Mouse (Mus musculus) CH12.LX (cell line): ENCODE results near the gene Olfr681. TPM values are rescaled to one million over a fixed set of nuclear protein-coding genes. Genes with fewer than 3 reads are reported as not detected.

ENCODE experiments used
- DNase-seq: peaks from one replicate; pipeline ENCODE4 v3.0.0-alpha.2; 2013; ENCODE audit errors: extremely low read depth
- H3K27ac ChIP-seq: 2 replicates; pipeline ENCODE4 v1.5.1; 2012; ENCODE audit warnings: low read depth, mild to moderate bottlenecking, control low read depth, moderate library complexity; ENCODE audit not compliant: insufficient read depth
- H3K27me3 ChIP-seq: replicated peaks from 2 replicates; pipeline ENCODE3; 2012; ENCODE audit warnings: inconsistent platforms
- H3K36me3 ChIP-seq, 2 experiments: replicated peaks in 1 of 2; 2 replicates each; pipeline versions ENCODE3 to v1.6.1; 2012; ENCODE audit warnings: inconsistent platforms in 1 of 2, low read length in 1 of 2, mild to moderate bottlenecking in 1 of 2, mixed read lengths in 1 of 2, moderate library complexity in 1 of 2; ENCODE audit not compliant: control insufficient read depth in 1 of 2, insufficient read depth in 1 of 2
- H3K4me1 ChIP-seq, 2 experiments: 2 replicates each; pipeline ENCODE4 v1.6.1; 2012; ENCODE audit warnings: inconsistent platforms in 1 of 2, moderate library complexity in 1 of 2; ENCODE audit not compliant: insufficient read depth in 2 of 2, control insufficient read depth in 1 of 2
- H3K4me2 ChIP-seq: 2 replicates; pipeline ENCODE4 v1.6.1; 2012; ENCODE audit warnings: low read depth, mild to moderate bottlenecking, control low read depth; ENCODE audit not compliant: poor library complexity, insufficient read depth, severe bottlenecking
- H3K4me3 ChIP-seq, 3 experiments: fragments of 150-350 bp in 1 of 3; sonication (generic) in 1 of 3; replicated peaks in 1 of 3; 2 replicates each; pipeline versions ENCODE3 to v1.5.1; 2011 to 2012; ENCODE audit warnings: low read depth in 2 of 3, low read length in 2 of 3, mild to moderate bottlenecking in 2 of 3, moderate library complexity in 2 of 3, control low read depth in 1 of 3, improper control_type of control experiment in 1 of 3, inconsistent platforms in 1 of 3, mixed read lengths in 1 of 3; ENCODE audit not compliant: poor library complexity in 1 of 3
- H3K79me2 ChIP-seq: replicated peaks from 2 replicates; pipeline ENCODE4 v1.6.1; 2012; ENCODE audit warnings: mild to moderate bottlenecking, moderate library complexity; ENCODE audit not compliant: control insufficient read depth, poor library complexity, insufficient read depth, severe bottlenecking; ENCODE audit errors: extremely low read depth
- H3K9ac ChIP-seq: 2 replicates; pipeline ENCODE4 v1.6.1; 2012; ENCODE audit warnings: low read depth, mild to moderate bottlenecking, control low read depth, moderate library complexity; ENCODE audit not compliant: insufficient read depth
- H3K9me3 ChIP-seq: replicated peaks from 2 replicates; pipeline ENCODE3; 2012; ENCODE audit warnings: low read length, inconsistent platforms, mixed read lengths
- CHD1 ChIP-seq: IDR thresholded peaks from 2 replicates; pipeline ENCODE4 v1.6.1; 2012; ENCODE audit warnings: low read depth, low read length, improper control_type of control experiment, inconsistent platforms
- CTCF ChIP-seq, 2 experiments: IDR thresholded peaks in 1 of 2; conservative IDR thresholded peaks in 1 of 2; 2 replicates each; pipeline ENCODE4 v1.5.1; 2011 to 2012; ENCODE audit warnings: low read depth in 2 of 2, low read length in 2 of 2, improper control_type of control experiment in 1 of 2, inconsistent platforms in 1 of 2, mild to moderate bottlenecking in 1 of 2, moderate library complexity in 1 of 2
- IRF4 ChIP-seq: IDR thresholded peaks from 2 replicates; pipeline ENCODE4 v1.6.1; 2014; ENCODE audit warnings: low read depth, mild to moderate bottlenecking, inconsistent platforms, low read length, improper control_type of control experiment
- JUN ChIP-seq: IDR thresholded peaks from 2 replicates; pipeline ENCODE4 v1.6.1; 2011; ENCODE audit warnings: low read depth, mild to moderate bottlenecking, low read length, improper control_type of control experiment, moderate library complexity; ENCODE audit not compliant: insufficient read depth
- MAFK ChIP-seq: IDR thresholded peaks from 2 replicates; pipeline ENCODE4 v1.6.1; 2011; ENCODE audit warnings: low read length, improper control_type of control experiment; ENCODE audit not compliant: insufficient replicate concordance
- MAZ ChIP-seq: IDR thresholded peaks from 2 replicates; pipeline ENCODE4 v1.6.1; 2012; ENCODE audit warnings: low read depth, mild to moderate bottlenecking, inconsistent platforms, low read length, improper control_type of control experiment, moderate library complexity
- MYC ChIP-seq: IDR thresholded peaks from 2 replicates; pipeline ENCODE4 v1.6.1; 2011; ENCODE audit warnings: low read depth, mild to moderate bottlenecking, improper control_type of control experiment, low read length
- NRF1 ChIP-seq: IDR thresholded peaks from 2 replicates; pipeline ENCODE4 v1.6.1; 2014; ENCODE audit warnings: low read depth, mild to moderate bottlenecking, inconsistent platforms, low read length, improper control_type of control experiment, moderate library complexity
- PAX5 ChIP-seq: IDR thresholded peaks from 2 replicates; pipeline ENCODE4 v1.6.1; 2012; ENCODE audit warnings: low read length, inconsistent platforms, mixed read lengths
- POLR2A ChIP-seq: IDR thresholded peaks from 2 replicates; pipeline ENCODE4 v1.6.1; 2011; ENCODE audit warnings: low read depth, mild to moderate bottlenecking, improper control_type of control experiment, low read length
- RAD21 ChIP-seq: IDR thresholded peaks from 2 replicates; pipeline ENCODE4 v1.6.1; 2011; ENCODE audit warnings: low read depth, mild to moderate bottlenecking, low read length, improper control_type of control experiment, moderate library complexity
- SMC3 ChIP-seq: IDR thresholded peaks from 2 replicates; pipeline ENCODE4 v1.6.1; 2011; ENCODE audit warnings: low read depth, low read length, improper control_type of control experiment
- TBP ChIP-seq: conservative IDR thresholded peaks from 2 replicates; pipeline ENCODE4 v1.6.1; 2011; ENCODE audit warnings: low read depth, low read length, improper control_type of control experiment
- USF1 ChIP-seq: IDR thresholded peaks from 2 replicates; pipeline ENCODE4 v1.6.1; 2014; ENCODE audit warnings: low read depth, mild to moderate bottlenecking, inconsistent platforms, low read length, improper control_type of control experiment
- ZKSCAN1 ChIP-seq: IDR thresholded peaks from 2 replicates; pipeline ENCODE4 v1.6.1; 2012; ENCODE audit warnings: low read depth, inconsistent platforms, low read length, improper control_type of control experiment, borderline replicate concordance
- dilution Hi-C: fragments of 300-500 bp; cut with MboI; formaldehyde crosslinking; loops from 2 replicates; pipeline ENCODE4 v1.14.3; 2020; ENCODE audit warnings: low sequenced_read_pairs; ENCODE audit not compliant: extremely low pct_unique_long_range_greater_than_20kb, extremely low pct_ligation_motif_present
- in situ Hi-C: fragments of 300-500 bp; cut with MboI; formaldehyde crosslinking; loops from 3 replicates; pipeline ENCODE4 v1.14.3; 2019; ENCODE audit warnings: low sequenced_read_pairs, low pct_ligation_motif_present, low pct_unique_long_range_greater_than_20kb, mixed read lengths
- polyA plus RNA-seq: library from polyadenylated mRNA; unstranded; fragments of >175 nt; gene quantifications from 2 replicates; pipeline ENCODE4 v1.2.1, GENCODE M21; 2012; ENCODE audit warnings: low read depth; ENCODE audit not compliant: insufficient read length
- total RNA-seq, 2 experiments: library from RNA; depleted of rRNA; stranded (reverse); fragments of 300-350 nt in 1 of 2; fragments of >200 nt in 1 of 2; gene quantifications; 2 replicates each; pipeline ENCODE4 v1.2.3; 2012 to 2014

Olfr681 gene
- total and polyA plus RNA-seq, 3 experiments: not detected

GRCm38 (mm10) chr7:105163553-105163952 lies 46.9 kb downstream of the Olfr681 start, which contains the start of gene Olfr684:
TSS of gene Olfr684 (minus strand) at chr7:105163653.
- Histone ChIP-seq H3K79me2 (no peaks in the 10 kb centered on the region), H3K9ac (no peak within 1 kb of the TSS), H3K27ac (no peak within 1 kb of the TSS), H3K4me3 (no peak within 1 kb of the TSS), H3K27me3 (no peaks in the 10 kb centered on the region), H3K4me2 (no peak within 1 kb of the TSS), H3K4me1 (no peaks in the 10 kb centered on the region), H3K36me3 (no peaks in the 10 kb centered on the region), H3K9me3 (no peaks in the 10 kb centered on the region)
- dilution Hi-C loops: no loop called here
- in situ Hi-C loops: no loop called here
- no peak for TF ChIP-seq CTCF (conservative IDR thresholded peaks at IDR 0.05 in 1 of 2, IDR thresholded peaks at IDR 0.05 in 1 of 2; ENCODE audit: low read depth in 2 of 2, low read length in 2 of 2)
- no peak for TF ChIP-seq MYC
- TF ChIP-seq PAX5: no peak
- TF ChIP-seq POLR2A: no peak
- no peak for TF ChIP-seq JUN
- TF ChIP-seq MAZ: no peak
- TF ChIP-seq ZKSCAN1: no peak
- TF ChIP-seq TBP: no peak
- no peak for TF ChIP-seq IRF4
- TF ChIP-seq USF1: no peak
- TF ChIP-seq MAFK: no peak
- no peak for TF ChIP-seq CHD1
- no peak for DNase-seq

- DNase-seq: peak; percentile 12
- no peak overlapping the region for H3K27ac ChIP-seq
- H3K4me2 ChIP-seq: no peak overlapping the region
- no peak overlapping the region for H3K4me3 ChIP-seq
- H3K79me2 ChIP-seq: no peaks in the 10 kb centered on the region
- in situ Hi-C loops: no loop called here
- dilution Hi-C loops: no loop called here
- H3K36me3 ChIP-seq: no peaks in the 10 kb centered on the region
- no peak overlapping the region for H3K9ac ChIP-seq
- H3K4me1 ChIP-seq: no peaks in the 10 kb centered on the region
- H3K9me3 ChIP-seq: no peaks in the 10 kb centered on the region
- H3K27me3 ChIP-seq: no peaks in the 10 kb centered on the region
- TF ChIP-seq NRF1: no peak
- peak; percentile 75 for TF ChIP-seq RAD21
- peak; percentile 40 to 69; a peak in 3 of 4 replicates for TF ChIP-seq CTCF (conservative IDR thresholded peaks at IDR 0.05 in 1 of 2, IDR thresholded peaks at IDR 0.05 in 1 of 2; ENCODE audit: low read depth in 2 of 2, low read length in 2 of 2)
- TF ChIP-seq SMC3: peak; percentile 59
Observed at GRCm38 (mm10) chr7:105170773-105171172, 54.1 kb downstream of the Olfr681 start.

Other genes starting within 250 kb of the Olfr681 start
Only the 20 nearest of the 22 such genes appear.
- gene Olfr666, start 220.9 kb upstream of the Olfr681 start, total RNA-seq (2012; rRNA removed): not detected in 2 replicates
- not detected in 2 replicates for gene Olfr666, start 220.9 kb upstream of the Olfr681 start, total RNA-seq (2014; rRNA removed)
- gene Olfr666, start 220.9 kb upstream of the Olfr681 start, polyA plus RNA-seq: not detected in 2 replicates
- gene Olfr667, start 195.4 kb upstream of the Olfr681 start, total RNA-seq (2012; rRNA removed): not detected in 2 replicates
- not detected in 2 replicates for gene Olfr667, start 195.4 kb upstream of the Olfr681 start, total RNA-seq (2014; rRNA removed)
- gene Olfr667, start 195.4 kb upstream of the Olfr681 start, polyA plus RNA-seq: not detected in 2 replicates
- gene Olfr668, start 188.8 kb upstream of the Olfr681 start, total RNA-seq (2012; rRNA removed): not detected in 2 replicates
- gene Olfr668, start 188.8 kb upstream of the Olfr681 start, total RNA-seq (2014; rRNA removed): not detected in 2 replicates
- not detected in 2 replicates for gene Olfr668, start 188.8 kb upstream of the Olfr681 start, polyA plus RNA-seq
- gene Olfr669, start 182.6 kb upstream of the Olfr681 start, total RNA-seq (2012; rRNA removed): not detected in 2 replicates
- not detected in 2 replicates for gene Olfr669, start 182.6 kb upstream of the Olfr681 start, total RNA-seq (2014; rRNA removed)
- gene Olfr669, start 182.6 kb upstream of the Olfr681 start, polyA plus RNA-seq: not detected in 2 replicates
- not detected in 2 replicates for gene Olfr670, start 154.2 kb upstream of the Olfr681 start, total RNA-seq (2012; rRNA removed)
- not detected in 2 replicates for gene Olfr670, start 154.2 kb upstream of the Olfr681 start, total RNA-seq (2014; rRNA removed)
- gene Olfr670, start 154.2 kb upstream of the Olfr681 start, polyA plus RNA-seq: not detected in 2 replicates
- not detected in 2 replicates for gene Olfr671, start 137.7 kb upstream of the Olfr681 start, total RNA-seq (2012; rRNA removed)
- gene Olfr671, start 137.7 kb upstream of the Olfr681 start, total RNA-seq (2014; rRNA removed): not detected in 2 replicates
- not detected in 2 replicates for gene Olfr671, start 137.7 kb upstream of the Olfr681 start, polyA plus RNA-seq
- not detected in 2 replicates for gene Olfr672, start 114.8 kb upstream of the Olfr681 start, total RNA-seq (2012; rRNA removed)
- not detected in 2 replicates for gene Olfr672, start 114.8 kb upstream of the Olfr681 start, total RNA-seq (2014; rRNA removed)
- not detected in 2 replicates for gene Olfr672, start 114.8 kb upstream of the Olfr681 start, polyA plus RNA-seq
- gene Olfr675, start 88.4 kb upstream of the Olfr681 start, total RNA-seq (2012; rRNA removed): not detected in 2 replicates
- not detected in 2 replicates for gene Olfr675, start 88.4 kb upstream of the Olfr681 start, total RNA-seq (2014; rRNA removed)
- gene Olfr675, start 88.4 kb upstream of the Olfr681 start, polyA plus RNA-seq: not detected in 2 replicates
- gene Olfr676, start 84.1 kb upstream of the Olfr681 start, total RNA-seq (2012; rRNA removed): not detected in 2 replicates
- not detected in 2 replicates for gene Olfr676, start 84.1 kb upstream of the Olfr681 start, total RNA-seq (2014; rRNA removed)
- gene Olfr676, start 84.1 kb upstream of the Olfr681 start, polyA plus RNA-seq: not detected in 2 replicates
- not detected in 2 replicates for gene Olfr677, start 65.5 kb upstream of the Olfr681 start, total RNA-seq (2012; rRNA removed)
- gene Olfr677, start 65.5 kb upstream of the Olfr681 start, total RNA-seq (2014; rRNA removed): not detected in 2 replicates
- not detected in 2 replicates for gene Olfr677, start 65.5 kb upstream of the Olfr681 start, polyA plus RNA-seq
- gene Olfr678, start 52.4 kb upstream of the Olfr681 start, total RNA-seq (2012; rRNA removed): not detected in 2 replicates
- gene Olfr678, start 52.4 kb upstream of the Olfr681 start, total RNA-seq (2014; rRNA removed): not detected in 2 replicates
- not detected in 2 replicates for gene Olfr678, start 52.4 kb upstream of the Olfr681 start, polyA plus RNA-seq
- gene Olfr679, start 35.6 kb upstream of the Olfr681 start, total RNA-seq (2012; rRNA removed): not detected in 2 replicates
- not detected in 2 replicates for gene Olfr679, start 35.6 kb upstream of the Olfr681 start, total RNA-seq (2014; rRNA removed)
- gene Olfr679, start 35.6 kb upstream of the Olfr681 start, polyA plus RNA-seq: not detected in 2 replicates
- not detected in 2 replicates for gene Olfr680-ps1, start 24.0 kb upstream of the Olfr681 start, total RNA-seq (2012; rRNA removed)
- not detected in 2 replicates for gene Olfr680-ps1, start 24.0 kb upstream of the Olfr681 start, total RNA-seq (2014; rRNA removed)
- gene Olfr680-ps1, start 24.0 kb upstream of the Olfr681 start, polyA plus RNA-seq: not detected in 2 replicates
- gene Olfr683, start 30.2 kb downstream of the Olfr681 start, total RNA-seq (2012; rRNA removed): not detected in 2 replicates
- not detected in 2 replicates for gene Olfr683, start 30.2 kb downstream of the Olfr681 start, total RNA-seq (2014; rRNA removed)
- not detected in 2 replicates for gene Olfr683, start 30.2 kb downstream of the Olfr681 start, polyA plus RNA-seq
- not detected in 2 replicates for gene Olfr684, start 46.8 kb downstream of the Olfr681 start, total RNA-seq (2012; rRNA removed)
- not detected in 2 replicates for gene Olfr684, start 46.8 kb downstream of the Olfr681 start, total RNA-seq (2014; rRNA removed)
- not detected in 2 replicates for gene Olfr684, start 46.8 kb downstream of the Olfr681 start, polyA plus RNA-seq
- not detected in 2 replicates for gene Olfr685, start 69.2 kb downstream of the Olfr681 start, total RNA-seq (2012; rRNA removed)
- gene Olfr685, start 69.2 kb downstream of the Olfr681 start, total RNA-seq (2014; rRNA removed): not detected in 2 replicates
- not detected in 2 replicates for gene Olfr685, start 69.2 kb downstream of the Olfr681 start, polyA plus RNA-seq
- gene Olfr686, start 90.6 kb downstream of the Olfr681 start, total RNA-seq (2012; rRNA removed): not detected in 2 replicates
- gene Olfr686, start 90.6 kb downstream of the Olfr681 start, total RNA-seq (2014; rRNA removed): not detected in 2 replicates
- gene Olfr686, start 90.6 kb downstream of the Olfr681 start, polyA plus RNA-seq: not detected in 2 replicates
- gene Olfr688, start 171.3 kb downstream of the Olfr681 start, total RNA-seq (2012; rRNA removed): not detected in 2 replicates
- not detected in 2 replicates for gene Olfr688, start 171.3 kb downstream of the Olfr681 start, total RNA-seq (2014; rRNA removed)
- not detected in 2 replicates for gene Olfr688, start 171.3 kb downstream of the Olfr681 start, polyA plus RNA-seq
- not detected in 2 replicates for gene Olfr689, start 194.3 kb downstream of the Olfr681 start, total RNA-seq (2012; rRNA removed)
- not detected in 2 replicates for gene Olfr689, start 194.3 kb downstream of the Olfr681 start, total RNA-seq (2014; rRNA removed)
- not detected in 2 replicates for gene Olfr689, start 194.3 kb downstream of the Olfr681 start, polyA plus RNA-seq
- gene Olfr690, start 217.3 kb downstream of the Olfr681 start, total RNA-seq (2012; rRNA removed): not detected in 2 replicates
- not detected in 2 replicates for gene Olfr690, start 217.3 kb downstream of the Olfr681 start, total RNA-seq (2014; rRNA removed)
- gene Olfr690, start 217.3 kb downstream of the Olfr681 start, polyA plus RNA-seq: not detected in 2 replicates